Mouse (Mus musculus): ENCODE data around the gene Kcnc1.

The Kcnc1 gene

DNA sequence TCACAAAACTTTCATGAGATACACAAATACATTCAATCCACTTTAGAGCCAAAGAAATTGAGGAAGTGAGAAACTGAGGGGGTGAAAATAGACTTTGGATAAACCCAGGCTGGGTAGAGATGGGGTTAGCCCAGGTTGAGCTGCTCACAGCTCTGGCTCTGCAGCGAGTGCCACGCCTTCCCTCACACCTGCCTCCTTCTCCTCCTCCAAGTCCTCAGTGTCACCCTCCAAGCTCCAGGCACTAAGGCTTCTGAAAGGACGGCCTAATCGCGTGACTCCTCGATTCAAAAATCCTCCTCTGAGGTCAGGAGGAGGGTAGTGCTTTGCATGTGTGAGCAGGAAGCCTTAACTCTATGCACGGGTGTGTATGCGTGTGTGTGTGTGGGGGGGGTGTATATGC lies 66.8 kb downstream of the Kcnc1 start:
- Histone ChIP-seq H3K9me3 (ENCODE audit: low read length) (no peaks in the 10 kb centered on the region), H3K27me3 (ENCODE audit: insufficient read depth, low read length) (no peaks in the 10 kb centered on the region), H3K36me3 (ENCODE audit: insufficient read depth, low read length) (no peaks in the 10 kb centered on the region), H3K4me3 (replicated peaks; ENCODE audit: low read length) (no peak overlapping the region), H3K4me1 (replicated peaks; ENCODE audit: low read depth, low read length) (no peaks in the 10 kb centered on the region)
- TF ChIP-seq POU5F1 (IDR thresholded peaks at IDR 0.05; ENCODE audit: borderline replicate concordance, low read length), result no peak
- TF ChIP-seq NANOG (IDR thresholded peaks at IDR 0.05; ENCODE audit: borderline replicate concordance, low read length), result no peak
- TF ChIP-seq CTCF (conservative IDR thresholded peaks at IDR 0.05; ENCODE audit: low read length), result no peak

DNA sequence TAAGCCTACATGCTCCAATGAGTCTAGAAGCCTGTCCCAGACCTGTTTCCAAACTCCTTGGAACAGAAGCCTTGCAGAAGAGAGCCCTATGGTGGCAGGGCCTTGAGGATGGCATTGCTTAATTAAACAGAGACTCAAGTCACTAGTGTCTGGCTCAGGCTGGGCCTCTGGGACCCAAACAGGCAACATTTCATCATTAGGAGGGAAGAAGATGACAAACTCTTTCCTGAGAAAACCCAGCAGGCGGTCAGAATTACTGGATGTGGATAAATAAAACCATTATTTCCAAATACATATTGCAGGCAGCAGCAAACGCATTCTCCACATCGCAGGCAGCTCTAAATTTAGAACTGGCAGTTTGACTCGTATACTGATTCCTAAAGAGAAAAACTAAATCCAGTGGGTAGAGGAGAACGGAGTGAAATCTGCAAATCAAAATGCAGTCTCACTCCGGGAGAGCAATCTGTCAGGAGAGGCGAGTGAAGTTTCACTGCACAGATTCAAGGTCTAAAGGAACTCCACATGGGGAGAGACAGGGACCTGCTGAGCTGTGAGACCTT lies 70.2 kb downstream of the Kcnc1 start:
- no peaks in the 10 kb centered on the region for H3K4me1 ChIP-seq (replicated peaks; ENCODE audit: low read depth, low read length)
- TF ChIP-seq NANOG (IDR thresholded peaks at IDR 0.05; ENCODE audit: borderline replicate concordance, low read length) (no peak), POU5F1 (IDR thresholded peaks at IDR 0.05; ENCODE audit: borderline replicate concordance, low read length) (no peak), CTCF (conservative IDR thresholded peaks at IDR 0.05; ENCODE audit: low read length) (no peak)
- H3K27me3 ChIP-seq (ENCODE audit: insufficient read depth, low read length), result no peaks in the 10 kb centered on the region
- H3K4me3 ChIP-seq (replicated peaks; ENCODE audit: low read length), result no peak overlapping the region
- no peaks in the 10 kb centered on the region for H3K36me3 ChIP-seq (ENCODE audit: insufficient read depth, low read length)
- no peaks in the 10 kb centered on the region for H3K9me3 ChIP-seq (ENCODE audit: low read length)

DNA sequence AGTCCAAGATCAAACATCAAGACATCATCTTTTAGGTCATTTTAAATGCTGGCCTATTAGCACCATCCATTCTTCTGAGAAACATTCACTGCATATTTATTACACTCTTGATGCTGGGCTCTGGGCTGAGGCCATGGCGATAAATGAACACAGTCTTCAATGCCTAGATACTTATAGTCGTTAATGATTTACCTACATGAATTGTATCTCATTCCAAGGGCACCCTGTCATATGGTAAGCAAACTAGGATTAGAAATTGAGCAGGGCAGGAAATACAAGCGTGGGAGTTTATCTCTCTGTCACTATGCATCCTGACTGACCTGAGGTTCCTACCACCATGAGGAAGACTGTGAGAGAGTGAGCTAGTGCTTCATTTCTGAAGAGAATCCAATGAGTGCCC lies 73.2 kb downstream of the Kcnc1 start:
- H3K4me1 ChIP-seq (replicated peaks; ENCODE audit: low read depth, low read length), result no peaks in the 10 kb centered on the region; the same call in 1 of the 2 replicates
- no peaks in the 10 kb centered on the region for H3K36me3 ChIP-seq (ENCODE audit: insufficient read depth, low read length)
- no peaks in the 10 kb centered on the region for H3K9me3 ChIP-seq (ENCODE audit: low read length)
- no peaks in the 10 kb centered on the region for H3K27me3 ChIP-seq (ENCODE audit: insufficient read depth, low read length)
- TF ChIP-seq POU5F1 (IDR thresholded peaks at IDR 0.05; ENCODE audit: borderline replicate concordance, low read length) (no peak), NANOG (IDR thresholded peaks at IDR 0.05; ENCODE audit: borderline replicate concordance, low read length) (no peak), CTCF (conservative IDR thresholded peaks at IDR 0.05; ENCODE audit: low read length) (no peak)
- H3K4me3 ChIP-seq (replicated peaks; ENCODE audit: low read length), result no peak overlapping the region

DNA sequence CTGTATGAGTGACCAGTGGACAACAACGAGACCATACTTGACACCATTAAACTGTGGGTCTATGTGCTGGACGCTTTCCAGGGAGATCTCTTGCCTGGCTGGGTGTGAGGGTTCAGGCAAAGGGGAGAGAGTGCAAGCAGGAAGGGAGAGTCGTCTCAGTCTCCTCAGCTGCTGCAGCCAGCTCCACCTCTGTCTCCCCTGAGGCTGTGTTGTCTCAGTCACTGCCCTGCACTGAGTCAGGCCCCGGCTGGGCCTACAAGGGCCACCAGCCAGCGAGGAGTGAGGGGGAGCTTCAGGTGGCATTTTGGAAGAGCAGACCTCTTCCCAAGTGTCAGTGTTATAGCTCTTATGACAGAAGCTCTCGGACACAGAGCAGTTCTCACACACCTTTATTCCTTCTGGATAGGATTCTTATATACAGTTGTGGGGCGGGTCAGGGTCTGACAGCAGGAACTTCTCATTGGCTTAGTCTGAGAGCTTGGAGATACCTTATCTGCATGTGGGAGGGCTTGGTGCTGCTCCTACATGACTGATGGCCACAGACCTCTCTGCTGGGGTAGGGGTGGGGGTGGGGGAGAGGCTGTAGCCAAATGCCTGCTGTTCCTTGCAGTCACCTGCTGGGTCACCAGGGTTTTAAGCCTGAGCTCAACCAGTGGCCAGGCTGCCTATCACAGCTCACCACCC lies 74.9 kb downstream of the Kcnc1 start:
- Histone ChIP-seq H3K4me3 (replicated peaks; ENCODE audit: low read length) (no peak overlapping the region), H3K9me3 (ENCODE audit: low read length) (no peaks in the 10 kb centered on the region), H3K4me1 (replicated peaks; ENCODE audit: low read depth, low read length) (no peaks in the 10 kb centered on the region; the same call in 1 of the 2 replicates), H3K36me3 (ENCODE audit: insufficient read depth, low read length) (no peaks in the 10 kb centered on the region), H3K27me3 (ENCODE audit: insufficient read depth, low read length) (no peaks in the 10 kb centered on the region)
- no peak for TF ChIP-seq CTCF (conservative IDR thresholded peaks at IDR 0.05; ENCODE audit: low read length)
- TF ChIP-seq NANOG (IDR thresholded peaks at IDR 0.05; ENCODE audit: borderline replicate concordance, low read length), result no peak
- TF ChIP-seq POU5F1 (IDR thresholded peaks at IDR 0.05; ENCODE audit: borderline replicate concordance, low read length), result no peak

DNA sequence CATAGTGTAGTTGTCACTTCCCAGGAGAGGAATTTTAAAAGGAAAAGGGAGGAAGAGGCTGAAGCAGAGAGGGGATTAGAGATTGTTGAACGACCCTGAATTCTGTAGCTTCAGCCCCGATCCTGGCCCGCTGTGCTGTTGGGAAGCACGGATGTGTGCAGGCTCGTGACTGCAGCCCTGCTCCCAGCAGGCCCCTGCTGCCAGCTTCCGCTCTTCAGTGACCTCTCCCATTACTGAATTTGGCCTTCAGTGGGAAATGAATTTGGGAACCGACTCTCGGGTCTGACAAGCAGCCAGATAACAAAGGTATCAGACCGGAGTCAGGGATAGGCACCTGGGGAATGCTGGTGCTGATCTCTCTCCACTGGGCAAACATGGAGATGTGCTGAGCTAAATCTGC lies 76.8 kb downstream of the Kcnc1 start:
- Histone ChIP-seq H3K27me3 (ENCODE audit: insufficient read depth, low read length) (no peaks in the 10 kb centered on the region), H3K4me1 (replicated peaks; ENCODE audit: low read depth, low read length) (peaks cover 11% of the 10 kb centered on the region), H3K9me3 (ENCODE audit: low read length) (no peaks in the 10 kb centered on the region), H3K4me3 (replicated peaks; ENCODE audit: low read length) (no peak overlapping the region), H3K36me3 (ENCODE audit: insufficient read depth, low read length) (no peaks in the 10 kb centered on the region)
- TF ChIP-seq NANOG (IDR thresholded peaks at IDR 0.05; ENCODE audit: borderline replicate concordance, low read length) (no peak), CTCF (conservative IDR thresholded peaks at IDR 0.05; ENCODE audit: low read length) (no peak)

DNA sequence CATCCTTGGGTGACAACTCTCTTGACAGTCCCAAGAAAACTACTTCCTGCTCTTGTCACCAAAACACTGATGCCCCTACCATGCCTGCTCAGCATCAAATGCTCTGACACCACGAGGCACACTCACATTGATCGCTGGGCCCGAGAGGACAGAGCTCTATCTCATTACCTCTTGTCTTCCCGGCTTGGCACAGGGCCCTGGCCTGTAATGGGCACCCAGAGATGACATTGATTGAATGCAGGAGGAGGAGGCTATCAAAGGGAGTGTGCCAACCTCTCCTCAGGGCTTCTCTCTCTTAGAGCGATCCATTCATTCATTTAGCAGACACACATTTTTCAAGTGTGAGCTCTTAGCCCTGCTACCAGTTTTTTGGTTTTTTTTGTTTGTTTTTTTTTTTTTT lies 79.2 kb downstream of the Kcnc1 start:
- Histone ChIP-seq H3K27me3 (ENCODE audit: insufficient read depth, low read length) (no peaks in the 10 kb centered on the region), H3K4me3 (replicated peaks; ENCODE audit: low read length) (no peak overlapping the region), H3K36me3 (ENCODE audit: insufficient read depth, low read length) (no peaks in the 10 kb centered on the region), H3K4me1 (replicated peaks; ENCODE audit: low read depth, low read length) (peaks cover 11% of the 10 kb centered on the region), H3K9me3 (ENCODE audit: low read length) (no peaks in the 10 kb centered on the region)
- TF ChIP-seq POU5F1 (IDR thresholded peaks at IDR 0.05; ENCODE audit: borderline replicate concordance, low read length), result no peak

DNA sequence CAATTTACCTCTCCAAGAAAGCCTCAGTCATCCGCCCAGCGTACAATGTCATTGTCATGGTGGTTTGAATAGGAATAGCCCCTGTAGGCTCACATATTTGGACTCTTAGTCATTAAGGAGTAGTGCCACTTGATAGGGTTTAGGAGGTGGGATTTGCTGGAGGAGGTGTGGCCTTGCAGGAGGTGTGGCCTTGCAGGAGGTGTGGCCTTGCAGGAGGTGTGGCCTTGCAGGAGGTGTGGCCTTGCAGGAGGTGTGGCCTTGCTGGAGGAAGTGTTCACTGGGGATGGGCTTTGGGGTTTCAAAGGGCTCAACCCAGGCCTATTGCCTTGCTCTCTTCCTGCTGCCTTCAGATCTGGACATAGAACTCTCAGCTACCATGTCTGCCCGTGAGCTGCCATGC lies 81.2 kb downstream of the Kcnc1 start:
- Histone ChIP-seq H3K36me3 (ENCODE audit: insufficient read depth, low read length) (no peaks in the 10 kb centered on the region), H3K9me3 (ENCODE audit: low read length) (no peaks in the 10 kb centered on the region), H3K27me3 (ENCODE audit: insufficient read depth, low read length) (no peaks in the 10 kb centered on the region), H3K4me1 (replicated peaks; ENCODE audit: low read depth, low read length) (peaks cover 11% of the 10 kb centered on the region), H3K4me3 (replicated peaks; ENCODE audit: low read length) (no peak overlapping the region)
- TF ChIP-seq CTCF (conservative IDR thresholded peaks at IDR 0.05; ENCODE audit: low read length), result no peak

DNA sequence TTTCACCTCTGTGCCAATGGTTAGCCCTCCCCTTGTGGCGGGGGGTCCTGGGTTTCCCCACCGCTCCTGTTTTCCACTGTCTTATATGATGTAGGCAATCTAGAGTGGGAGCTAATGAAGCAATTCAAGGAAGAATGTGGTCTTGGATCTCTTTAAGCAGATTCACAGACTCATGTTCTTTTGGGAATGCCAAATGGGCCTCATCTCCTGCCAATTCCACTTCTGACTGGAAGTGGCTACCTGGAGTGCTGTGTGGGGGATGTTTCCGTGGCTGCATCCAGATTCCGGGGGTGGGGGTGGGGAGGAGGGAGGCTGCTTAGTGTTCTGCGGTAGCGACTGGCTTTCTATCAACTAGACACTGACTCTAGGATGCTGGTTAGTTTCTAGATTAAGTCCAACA lies 83.5 kb downstream of the Kcnc1 start:
- H3K9me3 ChIP-seq (ENCODE audit: low read length), result no peaks in the 10 kb centered on the region
- no peak for TF ChIP-seq NANOG (IDR thresholded peaks at IDR 0.05; ENCODE audit: borderline replicate concordance, low read length)
- TF ChIP-seq POU5F1 (IDR thresholded peaks at IDR 0.05; ENCODE audit: borderline replicate concordance, low read length), result no peak
- no peak for TF ChIP-seq CTCF (conservative IDR thresholded peaks at IDR 0.05; ENCODE audit: low read length)
- peaks cover 11% of the 10 kb centered on the region for H3K4me1 ChIP-seq (replicated peaks; ENCODE audit: low read depth, low read length)
- no peaks in the 10 kb centered on the region for H3K27me3 ChIP-seq (ENCODE audit: insufficient read depth, low read length)
- H3K4me3 ChIP-seq (replicated peaks; ENCODE audit: low read length), result no peak overlapping the region
- no peaks in the 10 kb centered on the region for H3K36me3 ChIP-seq (ENCODE audit: insufficient read depth, low read length)

DNA sequence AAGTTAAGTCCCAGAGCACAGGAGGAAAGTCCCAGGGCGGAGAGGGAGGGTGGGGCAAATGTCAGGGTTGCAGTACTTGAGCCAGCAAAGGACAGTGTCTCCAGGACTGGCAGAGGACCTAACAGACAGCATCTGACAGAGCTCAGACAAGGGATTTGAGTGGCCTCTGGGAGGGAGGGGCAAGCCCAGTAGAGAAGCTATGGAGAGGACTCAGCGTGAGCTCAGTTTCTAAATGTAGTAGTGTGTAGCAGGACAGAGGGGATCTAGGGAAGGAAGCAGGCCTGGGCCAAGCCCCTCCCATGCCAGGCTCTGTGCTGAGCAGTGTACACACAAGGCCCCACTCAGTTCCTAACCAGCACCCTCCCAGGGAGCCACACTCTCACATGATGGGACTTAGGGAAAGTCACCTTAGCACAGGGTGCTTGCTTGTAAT lies 85.8 kb downstream of the Kcnc1 start:
- H3K9me3 ChIP-seq (ENCODE audit: low read length), result no peaks in the 10 kb centered on the region
- no peak overlapping the region for H3K4me3 ChIP-seq (replicated peaks; ENCODE audit: low read length)
- no peak for TF ChIP-seq CTCF (conservative IDR thresholded peaks at IDR 0.05; ENCODE audit: low read length)
- no peak for TF ChIP-seq POU5F1 (IDR thresholded peaks at IDR 0.05; ENCODE audit: borderline replicate concordance, low read length)
- no peak for TF ChIP-seq NANOG (IDR thresholded peaks at IDR 0.05; ENCODE audit: borderline replicate concordance, low read length)
- no peaks in the 10 kb centered on the region for H3K36me3 ChIP-seq (ENCODE audit: insufficient read depth, low read length)
- peaks cover 5% of the 10 kb centered on the region for H3K4me1 ChIP-seq (replicated peaks; ENCODE audit: low read depth, low read length)
- no peaks in the 10 kb centered on the region for H3K27me3 ChIP-seq (ENCODE audit: insufficient read depth, low read length)
